Mouse (Mus musculus) limb, embryonic 14.5 days (tissue): ENCODE results near the gene Zfp60. TPM values are rescaled to one million over a fixed set of nuclear protein-coding genes. Genes with fewer than 3 reads are reported as not detected.
A peak's percentile ranks its signal among the peaks of the same experiment; 100 is the strongest.

Experiments
- ATAC-seq: fragments of 200-750 bp; cut with Nextera tagmentation; 2 replicates; pipeline ENCODE4 v1.8.0; 2017; ENCODE audit warnings: low read depth, moderate number of reproducible peaks, moderate TSS enrichment; ENCODE audit not compliant: low FRiP score
- DNase-seq: peaks from one replicate; pipeline ENCODE4 v3.0.0-alpha.2; 2015; ENCODE audit warnings: low spot score
- H3K27ac ChIP-seq: fragments of 300-500 bp; sonication (generic); replicated peaks from 2 replicates; pipeline ENCODE4 v1.5.1; 2014; ENCODE audit warnings: low read depth, mild to moderate bottlenecking, low read length, moderate library complexity, mixed read lengths
- H3K27me3 ChIP-seq: fragments of 300-500 bp; sonication (generic); 2 replicates; pipeline ENCODE4 v1.6.1; 2014; ENCODE audit warnings: low read length, mixed read lengths; ENCODE audit not compliant: control insufficient read depth, insufficient read depth
- H3K36me3 ChIP-seq: fragments of 300-500 bp; sonication (generic); 2 replicates; pipeline ENCODE4 v1.6.1; 2014; ENCODE audit warnings: mild to moderate bottlenecking, low read length, moderate library complexity, mixed read lengths; ENCODE audit not compliant: control insufficient read depth, insufficient read depth
- H3K4me1 ChIP-seq: fragments of 300-500 bp; sonication (generic); 2 replicates; pipeline ENCODE4 v1.6.1; 2014; ENCODE audit warnings: antibody characterized with exemption, low read length, mixed read lengths; ENCODE audit not compliant: control insufficient read depth, insufficient read depth
- H3K4me2 ChIP-seq: fragments of 300-500 bp; sonication (generic); replicated peaks from 2 replicates; pipeline ENCODE4 v1.6.1; 2014; ENCODE audit warnings: low read depth, mild to moderate bottlenecking, low read length, moderate library complexity; ENCODE audit not compliant: severe bottlenecking
- H3K4me3 ChIP-seq: fragments of 300-500 bp; sonication (generic); replicated peaks from 2 replicates; pipeline ENCODE4 v1.5.1; 2014; ENCODE audit warnings: low read length
- H3K9ac ChIP-seq: fragments of 300-500 bp; sonication (generic); 2 replicates; pipeline ENCODE4 v1.6.1; 2014; ENCODE audit warnings: mild to moderate bottlenecking, low read depth, low read length, moderate library complexity; ENCODE audit not compliant: severe bottlenecking
- H3K9me3 ChIP-seq: fragments of 300-500 bp; sonication (generic); 2 replicates; pipeline ENCODE4 v1.6.1; 2016; ENCODE audit warnings: low read length; ENCODE audit not compliant: control insufficient read depth
- POLR2A ChIP-seq: fragments of 200-500 bp; IDR thresholded peaks from 2 replicates; pipeline ENCODE4 v1.8.0; 2012; ENCODE audit warnings: inconsistent platforms, mild to moderate bottlenecking, moderate library complexity, borderline replicate concordance; ENCODE audit not compliant: insufficient read depth, insufficient read length; ENCODE audit errors: extremely low read depth
- WGBS: fragments of 180-500 bp; shearing (Covaris S2); extraction: QIAGEN DNeasy Blood & Tissue Kit; methylation state at CpG from one replicate; pipeline ENCODE4 v1.1.7; 2014; 5-methylcytosine and 5-hydroxymethylcytosine counted together
- polyA plus RNA-seq, 2 experiments: library from polyadenylated mRNA; depleted of rRNA in 1 of 2; stranded (reverse) in 1 of 2; unstranded in 1 of 2; fragments of >200 nt; fragmentation: Nextera tagmentation in 1 of 2; extraction: Ambion mirVana in 1 of 2; gene quantifications; 2 replicates each; pipeline versions ENCODE4 v1.2.1 to v1.2.3; 2012 to 2014

Zfp60 gene
- polyA plus RNA-seq, 2 experiments, result 11.6 to 32.6 TPM

DNA sequence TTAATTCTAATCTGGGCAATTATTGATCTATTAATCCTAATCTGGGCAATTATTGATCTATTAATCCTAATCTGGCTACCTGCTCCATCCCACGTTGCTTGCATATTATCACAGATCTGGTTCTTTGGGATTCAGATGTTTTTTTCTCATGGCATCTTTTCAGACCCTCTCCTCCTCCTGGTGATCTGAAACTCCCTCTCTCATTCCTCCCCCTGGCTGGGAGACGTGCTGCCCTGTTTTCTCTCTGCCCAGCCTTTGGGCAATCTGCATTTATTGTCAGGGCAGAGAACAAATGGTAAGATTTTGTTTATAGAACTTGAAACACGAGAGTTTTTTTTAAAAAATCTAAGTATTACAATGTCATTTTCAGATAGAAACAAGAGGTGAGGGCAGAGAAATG is 43.4 kb upstream of the Zfp60 start:
- Histone ChIP-seq H3K9ac (peak overlapping the region; percentile 54; the same call in 1 of the 2 replicates), H3K36me3 (no peaks in the 10 kb centered on the region), H3K4me2 (peak overlapping the region; percentile 67; the same call in 1 of the 2 replicates), H3K9me3 (no peaks in the 10 kb centered on the region), H3K4me3 (peak overlapping the region; percentile 45; the same call in 1 of the 2 replicates), H3K4me1 (peaks cover 8% of the 10 kb centered on the region), H3K27me3 (no peaks in the 10 kb centered on the region), H3K27ac (no peak overlapping the region)
- DNase-seq (no peak), ATAC-seq (no peak)
- 68% methylated on average over 3 of the region's 3 CpGs for WGBS
- TF ChIP-seq POLR2A, result no peak

DNA sequence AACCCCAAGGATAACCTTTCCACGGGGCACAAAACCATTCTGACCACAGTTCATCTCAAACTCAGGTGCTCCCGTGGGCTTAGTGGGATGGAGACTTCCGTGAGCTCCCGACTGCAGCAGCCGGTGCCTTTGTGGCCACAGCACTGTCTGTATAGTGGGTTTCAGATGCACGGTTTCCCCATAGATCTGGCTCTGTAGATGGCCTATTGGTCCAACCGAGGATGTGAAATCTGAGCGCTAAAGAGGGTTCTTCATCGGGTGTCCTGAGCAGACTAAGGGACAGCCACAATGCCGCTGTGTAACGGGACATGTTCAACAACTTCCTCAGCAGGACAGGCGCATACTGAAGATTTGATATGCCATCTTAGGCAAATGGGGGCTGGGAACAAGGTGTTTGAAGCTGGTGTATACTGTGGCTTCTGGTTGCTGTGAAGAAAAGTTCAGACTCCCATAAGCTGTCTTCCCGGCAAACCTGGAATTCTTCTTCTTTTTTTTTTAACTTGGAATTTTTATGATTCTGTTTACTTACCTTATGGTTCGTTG is 42.9 kb upstream of the Zfp60 start:
- TF ChIP-seq POLR2A, result no peak
- Histone ChIP-seq H3K4me1 (peaks cover 8% of the 10 kb centered on the region), H3K9me3 (no peaks in the 10 kb centered on the region), H3K4me3 (peak overlapping the region; percentile 45), H3K9ac (peak overlapping the region; percentile 54), H3K4me2 (peak overlapping the region; percentile 67), H3K27ac (peak overlapping the region; percentile 77; the same call in 1 of the 2 replicates), H3K27me3 (no peaks in the 10 kb centered on the region), H3K36me3 (no peaks in the 10 kb centered on the region)
- ATAC-seq (no peak), DNase-seq (no peak)
- 35% methylated on average over 14 of the region's 14 CpGs for WGBS

DNA sequence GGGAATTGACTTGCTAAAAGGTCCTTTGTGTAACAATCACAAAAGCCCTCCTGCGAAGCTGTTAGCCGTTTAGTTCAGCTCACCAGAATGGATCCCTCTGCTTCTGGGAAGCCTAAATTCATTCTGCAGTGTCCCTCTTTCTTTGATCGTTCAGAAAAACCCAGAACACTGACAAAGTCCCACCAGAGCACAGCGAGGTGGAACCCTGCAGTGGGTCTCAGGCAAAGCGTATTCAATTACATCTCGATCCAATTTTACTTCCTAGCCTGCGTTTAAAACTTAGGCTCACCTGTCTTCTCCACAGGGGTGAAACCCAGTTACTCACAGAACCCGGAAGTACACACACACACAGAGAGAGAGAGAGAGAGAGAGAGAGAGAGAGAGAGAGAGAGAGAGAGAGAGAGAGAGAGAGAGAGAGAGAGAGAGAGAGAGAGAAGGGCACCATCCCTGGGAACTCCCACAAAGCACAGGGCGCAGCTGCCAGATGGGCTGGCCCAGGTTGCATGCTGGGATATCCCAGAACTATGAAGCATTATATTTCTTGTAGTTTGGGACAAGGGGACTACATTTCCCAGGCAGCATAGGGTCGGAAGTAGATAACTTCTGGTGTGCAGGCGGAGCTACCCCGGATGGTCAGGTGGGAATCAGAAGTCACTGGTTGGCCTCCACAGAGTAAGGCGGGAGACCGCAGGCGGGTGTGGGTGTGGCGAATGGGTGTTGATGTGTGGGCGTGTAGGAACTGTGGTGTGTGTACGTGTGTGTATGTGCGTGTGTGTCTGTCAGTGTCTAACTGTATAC is 42.2 kb upstream of the Zfp60 start, which contains the start of gene Zfp607b:
TSS of gene Zfp607b (plus strand) at position 526 of the 798 bp plus-strand sequence.
- peak; percentile 96 for DNase-seq
- Histone ChIP-seq H3K4me2 (peak within 1 kb of the TSS; percentile 67), H3K4me1 (peaks cover 8% of the 10 kb centered on the region), H3K9ac (peak within 1 kb of the TSS; percentile 54), H3K27ac (peak within 1 kb of the TSS; percentile 77; the same call in 1 of the 2 replicates), H3K27me3 (no peaks in the 10 kb centered on the region), H3K9me3 (no peaks in the 10 kb centered on the region), H3K4me3 (peak within 1 kb of the TSS; percentile 45), H3K36me3 (no peaks in the 10 kb centered on the region)
- no peak for TF ChIP-seq POLR2A
- under 1% methylated on average over 19 of the region's 19 CpGs for WGBS
- ATAC-seq, result peak; percentile 98

DNA sequence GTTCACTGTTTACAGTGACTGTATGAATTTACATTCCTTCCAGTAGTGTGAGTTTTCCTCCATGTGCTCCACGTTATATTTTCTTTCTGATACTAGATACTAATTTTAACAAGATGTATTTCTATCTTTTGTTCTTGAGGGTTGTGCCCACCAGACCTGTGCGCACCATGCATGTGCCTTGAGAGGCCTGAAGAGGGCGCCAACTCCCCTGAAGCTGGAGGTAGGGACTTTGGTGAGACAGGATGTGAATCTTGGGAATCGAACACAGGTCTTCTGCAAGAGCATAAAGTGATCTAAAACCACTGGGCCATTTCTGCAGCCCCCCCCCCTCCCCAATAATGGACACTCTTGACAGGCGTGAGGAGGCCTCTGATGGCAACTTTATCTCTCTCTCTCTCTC is 40.1 kb upstream of the Zfp60 start:
- Histone ChIP-seq H3K4me1 (peaks cover 5% of the 10 kb centered on the region; the same call in 1 of the 2 replicates), H3K4me3 (no peak overlapping the region), H3K36me3 (no peaks in the 10 kb centered on the region), H3K9ac (no peak overlapping the region), H3K4me2 (no peak overlapping the region), H3K27me3 (no peaks in the 10 kb centered on the region), H3K27ac (no peak overlapping the region), H3K9me3 (no peaks in the 10 kb centered on the region)
- no peak for TF ChIP-seq POLR2A
- DNase-seq, result no peak
- 45% methylated on average over 5 of the region's 5 CpGs for WGBS
- ATAC-seq, result no peak

DNA sequence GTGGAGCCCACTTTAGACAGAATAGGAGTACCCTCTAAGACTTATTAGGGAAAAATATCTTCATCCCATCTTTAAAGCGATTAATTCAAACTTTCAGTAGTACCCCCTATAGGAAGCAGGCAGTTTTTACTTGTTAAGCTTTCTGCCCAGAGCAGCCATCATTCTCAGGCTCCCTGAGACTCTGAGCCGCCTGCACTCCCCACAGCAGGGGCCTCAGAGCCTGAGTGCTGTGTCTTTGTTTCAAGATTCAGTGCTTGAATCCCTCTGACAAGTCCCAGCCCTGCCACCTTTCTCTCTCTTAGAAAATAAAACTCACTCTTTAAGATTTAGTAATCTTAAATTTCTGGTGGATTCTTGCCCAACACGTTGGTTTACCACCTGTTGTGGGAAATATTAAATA is 34.5 kb upstream of the Zfp60 start:
- Histone ChIP-seq H3K4me1 (no peaks in the 10 kb centered on the region), H3K36me3 (no peaks in the 10 kb centered on the region), H3K27ac (no peak overlapping the region), H3K4me2 (no peak overlapping the region), H3K4me3 (no peak overlapping the region), H3K27me3 (no peaks in the 10 kb centered on the region), H3K9me3 (no peaks in the 10 kb centered on the region), H3K9ac (no peak overlapping the region)
- no peak for ATAC-seq
- no peak for DNase-seq
- 59% methylated on average over 3 of the region's 3 CpGs for WGBS
- no peak for TF ChIP-seq POLR2A
